Comparison of ENCODE assay signal across 15 mouse cellular contexts in genomic region chr11:11763211-11763666, GRCm38 (mm10). TPM values are rescaled to one million over a fixed set of nuclear protein-coding genes. Genes with fewer than 3 reads are reported as not detected.
DNase-seq lines count a peak whose midpoint lies in the region; ATAC-seq and TF ChIP-seq lines count a peak whose summit lies in the region.
"Had no signal": no experiment of that assay in that cellular context is flagged by ENCODE, and none has a peak within 500 bp of the region (broad histone marks: within the 10 kb centered on the region; RNA-seq: fewer than 3 reads in every experiment).

No protein-coding gene starts in this region.

- no peak overlapping the region for H3K4me2 ChIP-seq in liver, embryonic 11.5 days
- H3K4me2 ChIP-seq: embryonic facial prominence, embryonic 12.5 days; forebrain, embryonic 12.5 days; heart, embryonic 15.5 days had no signal

- peak; percentile 27 for DNase-seq in liver, adult 2 months (ENCODE audit: extremely low read depth, low read depth, low spot score)
- no peak for DNase-seq in liver
- no peak for DNase-seq in G1E (ENCODE audit: low spot score)
- DNase-seq in liver, embryonic 11.5 days (ENCODE audit: low spot score), result no peak
- peak; percentile 64 to 73 for DNase-seq in monocyte, adult 2 months (ENCODE audit: low read depth in 1 of 2, low spot score in 2 of 2)
- no peak for DNase-seq in neural tube, embryonic 10.5 days (ENCODE audit: extremely low spot score, low spot score)
- DNase-seq in layer of hippocampus, adult 18-20 months (ENCODE audit: low spot score in 2 of 2), result no peak
- DNase-seq in gastrocnemius, postnatal 25 days, result no peak
- DNase-seq: cerebellum, adult 9-11 months; gastrocnemius, adult 2 months; retina, postnatal 1 day; thymus, postnatal 36 days had no signal

- no peak for TF ChIP-seq POLR2A in liver, adult 2 months (IDR thresholded peaks at IDR 0.05; ENCODE audit: extremely low read depth, insufficient read depth, low read length)

- H3K9me3 ChIP-seq in G1E (replicated peaks), result no peaks in the 10 kb centered on the region
- no peaks in the 10 kb centered on the region for H3K9me3 ChIP-seq in liver, embryonic 11.5 days (ENCODE audit: control insufficient read depth, low read length)
- H3K9me3 ChIP-seq: embryonic facial prominence, embryonic 12.5 days; forebrain, embryonic 12.5 days; heart, embryonic 15.5 days had no signal

- ATAC-seq in G1E (ENCODE audit: extremely low read depth, insufficient number of reproducible peaks, low FRiP score, poor library complexity, severe bottlenecking), result peak; percentile 42
- peak; percentile 46; the same call in 1 of the 2 replicates for ATAC-seq in liver, embryonic 11.5 days (replicated peaks; ENCODE audit: low FRiP score)

- no peaks in the 10 kb centered on the region for H3K27me3 ChIP-seq in liver, adult 2 months (ENCODE audit: control insufficient read depth, insufficient read depth, low read length)
- no peaks in the 10 kb centered on the region for H3K27me3 ChIP-seq in G1E (ENCODE audit: insufficient read depth, low read length)
- no peaks in the 10 kb centered on the region for H3K27me3 ChIP-seq in liver, embryonic 11.5 days (replicated peaks; ENCODE audit: control insufficient read depth, insufficient read depth, low read length)
- H3K27me3 ChIP-seq: embryonic facial prominence, embryonic 12.5 days; forebrain, embryonic 12.5 days; heart, embryonic 15.5 days had no signal

- no peaks in the 10 kb centered on the region for H3K79me2 ChIP-seq in liver, adult 2 months (ENCODE audit: control insufficient read depth, insufficient read depth, low read length)

- no peaks in the 10 kb centered on the region; the same call in 1 of the 2 replicates for H3K4me1 ChIP-seq in liver, adult 2 months (ENCODE audit: control insufficient read depth, insufficient read depth, low read length)
- peaks cover 30% of the 10 kb centered on the region for H3K4me1 ChIP-seq in G1E (ENCODE audit: insufficient read depth, low read depth, low read length)
- no peaks in the 10 kb centered on the region for H3K4me1 ChIP-seq in liver, embryonic 11.5 days (replicated peaks; ENCODE audit: control insufficient read depth, insufficient read depth, low read length)
- H3K4me1 ChIP-seq: embryonic facial prominence, embryonic 12.5 days; forebrain, embryonic 12.5 days; heart, embryonic 15.5 days had no signal

- no peak overlapping the region for H3K4me3 ChIP-seq in liver, adult 2 months (ENCODE audit: insufficient read depth, low read depth, low read length)
- H3K4me3 ChIP-seq in G1E (ENCODE audit: low read depth, low read length), result no peak overlapping the region
- no peak overlapping the region for H3K4me3 ChIP-seq in liver, embryonic 11.5 days (ENCODE audit: low read depth, low read length)
- H3K4me3 ChIP-seq: embryonic facial prominence, embryonic 12.5 days; forebrain, embryonic 12.5 days; gastrocnemius, adult 2 months; heart, embryonic 15.5 days had no signal

- no peaks in the 10 kb centered on the region for H3K36me3 ChIP-seq in liver, adult 2 months (ENCODE audit: control insufficient read depth, insufficient read depth, low read length)
- peaks cover 90% of the 10 kb centered on the region for H3K36me3 ChIP-seq in G1E (replicated peaks)
- peaks cover 4% of the 10 kb centered on the region; the same call in 1 of the 2 replicates for H3K36me3 ChIP-seq in liver, embryonic 11.5 days (ENCODE audit: control insufficient read depth, insufficient read depth, low read length)
- H3K36me3 ChIP-seq: embryonic facial prominence, embryonic 12.5 days; forebrain, embryonic 12.5 days; heart, embryonic 15.5 days had no signal

- no peak for TF ChIP-seq CTCF in liver, adult 2 months (IDR thresholded peaks at IDR 0.05; ENCODE audit: low read depth, low read length)
- TF ChIP-seq CTCF in G1E (IDR thresholded peaks at IDR 0.05; ENCODE audit: low read depth, low read length), result no peak

- H3K27ac ChIP-seq in liver, adult 2 months (replicated peaks; ENCODE audit: insufficient read depth, low read depth, low read length), result no peak overlapping the region
- H3K27ac ChIP-seq in liver, embryonic 11.5 days (ENCODE audit: low read depth, low read length), result no peak overlapping the region; the same call in 1 of the 2 replicates
- H3K27ac ChIP-seq: embryonic facial prominence, embryonic 12.5 days; forebrain, embryonic 12.5 days; gastrocnemius, adult 2 months; heart, embryonic 15.5 days had no signal

- no peak overlapping the region for H3K9ac ChIP-seq in liver, adult 2 months (ENCODE audit: low read depth, low read length)
- no peak overlapping the region for H3K9ac ChIP-seq in liver, embryonic 11.5 days (ENCODE audit: low read depth, low read length)
- H3K9ac ChIP-seq: embryonic facial prominence, embryonic 12.5 days; forebrain, embryonic 12.5 days; heart, embryonic 15.5 days had no signal

- WGBS in liver, adult 2 months, result 73% methylated on average over 4 of the region's 4 CpGs
- 64% methylated on average over 4 of the region's 4 CpGs for WGBS in liver, embryonic 11.5 days

RNA-seq across cellular contexts. Expression of gene Fignl1, which starts 45.5 kb away (rescaled TPM):
- 0.46 and 1.3 TPM in 2 replicates for total RNA-seq in liver, adult 2 months (2014; rRNA removed)
- 0.09 and 0.10 TPM in 2 replicates for polyA plus RNA-seq in liver, adult 2 months (2012; rRNA removed)
- total RNA-seq in G1E (2014; fragmentation: Nextera tagmentation), result 97.4 and 139 TPM in 2 replicates
- 103 and 120 TPM in 2 replicates for total RNA-seq in G1E (2017)
- polyA plus RNA-seq in G1E (2012), result 1.8 and 3.6 TPM in 2 replicates
- polyA plus RNA-seq in liver, embryonic 11.5 days (2014; fragmentation: Nextera tagmentation; extraction: Ambion mirVana), result 122 and 151 TPM in 2 replicates
- total RNA-seq in layer of hippocampus, adult 18-20 months (2021), result 1 to 10 TPM in 1 of 2 experiments, under 1 TPM in 1; 0.61 to 1.9 TPM
- total RNA-seq in gastrocnemius, postnatal 25 days (2021), result under 1 TPM; 0.51 to 0.54 TPM

Comparison
In these comparisons a context has a peak if more than half of its experiments do, and no peak if none do; other contexts are left out.
1. DNase-seq: peak in liver, adult 2 months (single experiment) and monocyte, adult 2 months (2 of 2); none in liver (single experiment), G1E (single experiment), liver, embryonic 11.5 days (single experiment), neural tube, embryonic 10.5 days (single experiment), layer of hippocampus, adult 18-20 months (0 of 2) and gastrocnemius, postnatal 25 days (single experiment).
2. RNA of gene Fignl1, which starts 45.5 kb away (total RNA-seq): 97.4 to 139 TPM in G1E; 0.61 to 1.9 TPM in layer of hippocampus, adult 18-20 months, 0.51 to 0.54 TPM in gastrocnemius, postnatal 25 days and 0.46 to 1.3 TPM in liver, adult 2 months; every median in the first group is over 10 times any median in the second.